Mouse (Mus musculus): ENCODE data around the gene Hmx3.

Hmx3 gene

DNA sequence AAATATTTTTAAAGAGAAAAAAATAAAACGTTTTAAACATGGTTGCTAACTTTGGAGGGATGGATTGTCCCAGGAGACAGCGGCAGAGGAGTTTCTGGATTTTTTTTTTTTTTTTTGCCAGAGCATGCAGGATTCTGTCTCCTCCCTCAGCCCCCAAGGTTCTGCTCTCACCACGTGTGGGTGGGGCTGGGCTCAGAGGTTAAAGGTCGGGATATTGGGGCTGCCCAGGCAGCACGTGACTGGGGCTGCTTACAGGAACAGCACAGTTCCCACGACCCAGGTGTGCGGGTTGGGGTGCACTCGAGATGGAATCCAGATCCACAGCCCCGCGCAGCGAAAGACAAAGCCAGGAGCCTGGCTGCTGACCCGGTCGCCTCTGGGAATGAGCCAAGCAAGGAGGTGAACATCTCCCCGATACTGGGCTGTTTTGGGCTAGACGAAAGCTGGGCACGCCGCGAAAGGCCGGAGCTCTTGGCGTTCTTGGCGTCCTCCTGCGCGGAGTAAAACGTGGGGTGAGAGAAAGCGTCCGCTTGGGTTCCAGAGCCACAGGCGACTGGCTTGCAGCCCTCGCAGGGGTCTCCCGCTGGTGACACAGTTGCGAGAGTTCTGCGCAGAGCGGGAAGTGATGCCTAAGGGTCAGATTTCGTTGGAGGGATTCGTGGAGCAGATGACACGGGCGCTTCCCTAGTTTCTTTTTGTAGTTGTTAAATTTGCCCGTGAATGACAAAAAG, 14.0 kb downstream of the Hmx3 start:
- DNase-seq (ENCODE audit: low spot score), result no peak

GRCm38 (mm10) chr7:131557751-131558150, 15.1 kb downstream of the Hmx3 start:
- DNase-seq (ENCODE audit: low spot score), result no peak

- peak; percentile 89 for DNase-seq (ENCODE audit: low spot score)
Measured at GRCm38 (mm10) chr7:131559986-131560696, 17.5 kb downstream of the Hmx3 start, which contains the start of gene Bub3. Bub3 (plus strand) TSS chr7:131560222.

GRCm38 (mm10) chr7:131560697-131561042, 18.0 kb downstream of the Hmx3 start:
- DNase-seq (ENCODE audit: low spot score), result no peak

- DNase-seq (ENCODE audit: low spot score), result no peak
Measured at GRCm38 (mm10) chr7:131575246-131575645, 32.6 kb downstream of the Hmx3 start.

GRCm38 (mm10) chr7:131582178-131582577, 39.5 kb downstream of the Hmx3 start:
- DNase-seq (ENCODE audit: low spot score), result no peak

- DNase-seq (ENCODE audit: low spot score), result no peak
Measured at GRCm38 (mm10) chr7:131585551-131585950, 42.9 kb downstream of the Hmx3 start.
